Mouse (Mus musculus): ENCODE measurements around the gene Pomgnt2. TPM values are rescaled to one million over a fixed set of nuclear protein-coding genes. Genes with fewer than 3 reads are reported as not detected.
A peak's percentile ranks its signal among the peaks of the same experiment; 100 is the strongest.

The Pomgnt2 gene
- total RNA-seq, 2 experiments from 2014 or later: 2.0 TPM; not detected in 1

GRCm38 (mm10) chr9:121975321-121975720 is 21.6 kb downstream of the Pomgnt2 start:
- ATAC-seq (replicated peaks; ENCODE audit: low FRiP score, poor library complexity, severe bottlenecking): no peak

GRCm38 (mm10) chr9:121974141-121974986 is 22.5 kb downstream of the Pomgnt2 start:
- no peak for ATAC-seq (replicated peaks; ENCODE audit: low FRiP score, poor library complexity, severe bottlenecking)

DNA sequence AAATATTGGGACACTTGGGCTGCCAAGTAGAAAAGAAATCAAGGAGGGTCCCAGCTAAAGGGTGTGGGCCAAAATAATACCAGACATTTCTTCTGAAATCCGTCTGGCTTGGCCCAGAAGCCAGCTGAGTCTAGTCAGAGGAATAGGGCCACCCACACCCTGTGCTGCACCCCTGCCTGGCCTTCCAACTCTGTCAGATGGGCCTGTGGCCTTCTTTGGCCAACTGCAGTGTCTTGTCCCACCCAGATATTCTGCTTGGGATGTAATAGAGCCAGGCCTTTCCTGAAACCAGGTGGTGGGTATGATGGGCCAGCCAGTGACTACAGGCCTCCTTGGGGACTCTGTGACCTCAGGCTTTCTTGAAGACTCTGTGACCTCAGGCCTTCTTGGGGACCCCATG is 23.7 kb downstream of the Pomgnt2 start:
- no peak for ATAC-seq (replicated peaks; ENCODE audit: low FRiP score, poor library complexity, severe bottlenecking)

DNA sequence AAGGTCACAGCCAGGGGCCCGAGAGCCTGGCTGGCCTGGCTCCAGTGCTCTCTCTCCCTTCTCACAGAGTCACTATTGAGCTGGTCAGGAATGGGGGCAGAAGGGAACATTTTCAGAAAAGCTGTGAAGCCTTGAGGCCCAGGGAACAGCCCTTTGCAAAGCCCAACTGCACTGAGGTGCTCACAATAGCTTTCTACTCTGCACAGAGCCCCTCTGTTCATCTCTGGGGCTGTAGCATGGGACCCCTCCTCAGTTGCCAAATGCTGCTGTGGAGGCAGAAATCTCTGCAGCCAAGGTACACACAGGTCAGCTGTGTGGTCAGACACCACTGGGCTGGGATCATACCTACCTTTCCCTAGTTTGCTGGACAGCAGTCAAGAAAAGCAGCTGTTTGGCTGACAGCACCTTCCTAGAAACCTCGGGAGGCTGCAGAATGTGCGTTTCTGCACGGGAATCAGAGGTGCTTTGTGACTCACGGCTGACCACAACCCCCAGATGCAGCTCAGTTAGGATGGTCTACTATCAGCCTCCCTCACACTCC is 27.0 kb downstream of the Pomgnt2 start:
- no peak for ATAC-seq (replicated peaks; ENCODE audit: low FRiP score, poor library complexity, severe bottlenecking)

- ATAC-seq (replicated peaks; ENCODE audit: low FRiP score, poor library complexity, severe bottlenecking): no peak
Measured at GRCm38 (mm10) chr9:121968258-121968657, 28.7 kb downstream of the Pomgnt2 start.

DNA sequence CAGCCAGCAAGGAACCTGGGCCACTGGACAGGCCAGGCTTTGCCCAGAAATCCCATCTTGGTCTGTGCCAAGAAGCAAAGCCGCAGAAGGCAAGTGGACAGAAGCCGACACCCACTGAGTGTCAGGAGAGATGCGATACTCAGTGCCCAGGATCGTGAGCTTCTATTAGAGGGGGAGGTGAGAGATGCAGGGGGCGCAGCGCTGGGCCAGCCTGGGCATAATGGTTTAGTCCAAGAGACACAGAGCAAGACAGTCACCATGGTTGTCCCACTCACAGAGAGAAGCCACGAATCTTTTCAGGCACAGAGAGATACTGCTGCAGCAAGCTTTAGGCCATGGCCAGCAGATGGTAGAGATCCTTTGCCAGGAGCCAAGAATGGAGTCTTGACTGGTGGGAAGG is 32.0 kb downstream of the Pomgnt2 start:
- no peak for ATAC-seq (replicated peaks; ENCODE audit: low FRiP score, poor library complexity, severe bottlenecking)

DNA sequence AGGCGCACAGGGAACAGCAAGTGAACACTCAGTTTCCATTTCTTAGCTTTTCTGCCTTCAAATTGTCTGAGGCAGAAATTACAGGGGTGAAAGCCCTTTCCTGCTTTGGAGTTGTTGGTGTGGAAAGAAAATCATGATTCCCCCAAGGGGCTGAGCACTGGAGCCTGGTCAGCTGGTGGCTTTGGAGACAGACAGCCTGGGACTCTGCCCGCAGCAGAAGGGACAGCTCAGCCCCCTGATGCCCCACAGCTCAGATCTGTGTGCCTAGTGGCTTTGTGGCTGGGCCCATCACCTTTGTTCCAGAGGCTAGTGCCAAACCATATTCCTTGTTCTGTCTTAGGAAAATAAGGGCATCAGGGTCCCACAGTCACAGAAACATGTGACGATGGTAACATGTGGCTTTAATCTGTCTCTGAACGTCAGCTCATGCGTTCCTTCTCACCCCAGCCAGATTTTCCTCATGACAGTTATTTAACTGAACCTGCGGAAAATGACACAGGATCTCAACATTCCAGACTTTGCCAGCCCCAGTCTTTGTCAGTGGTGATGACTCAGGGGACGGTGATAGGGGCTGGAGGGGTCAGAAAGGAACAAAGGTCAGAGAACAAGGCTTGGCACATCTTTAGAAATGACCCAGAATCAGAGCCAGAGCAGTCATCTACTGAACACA is 36.8 kb downstream of the Pomgnt2 start:
- no peak for ATAC-seq (replicated peaks; ENCODE audit: low FRiP score, poor library complexity, severe bottlenecking)

- ATAC-seq (replicated peaks; ENCODE audit: low FRiP score, poor library complexity, severe bottlenecking): no peak
Measured at GRCm38 (mm10) chr9:121952596-121952995, 44.3 kb downstream of the Pomgnt2 start.

DNA sequence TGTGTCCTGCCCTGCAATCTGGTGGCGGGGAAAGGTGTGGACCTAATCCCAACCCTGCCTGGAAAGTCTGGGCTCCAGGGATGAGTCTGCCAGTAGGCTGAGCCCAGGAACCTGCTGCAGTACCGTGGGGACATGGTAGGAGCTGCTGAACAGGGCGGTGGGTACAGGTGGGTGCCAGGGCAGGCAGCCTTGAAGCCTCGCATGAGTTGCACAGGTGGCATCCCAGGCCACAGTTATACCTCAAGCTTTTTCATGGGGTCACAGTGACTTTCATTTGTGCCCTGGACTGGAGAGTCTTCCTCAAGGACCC is 45.8 kb downstream of the Pomgnt2 start:
- 0 out of 2 replicates have a peak, but pooled peaks have one; percentile 11 for ATAC-seq (replicated peaks; ENCODE audit: low FRiP score, poor library complexity, severe bottlenecking)

DNA sequence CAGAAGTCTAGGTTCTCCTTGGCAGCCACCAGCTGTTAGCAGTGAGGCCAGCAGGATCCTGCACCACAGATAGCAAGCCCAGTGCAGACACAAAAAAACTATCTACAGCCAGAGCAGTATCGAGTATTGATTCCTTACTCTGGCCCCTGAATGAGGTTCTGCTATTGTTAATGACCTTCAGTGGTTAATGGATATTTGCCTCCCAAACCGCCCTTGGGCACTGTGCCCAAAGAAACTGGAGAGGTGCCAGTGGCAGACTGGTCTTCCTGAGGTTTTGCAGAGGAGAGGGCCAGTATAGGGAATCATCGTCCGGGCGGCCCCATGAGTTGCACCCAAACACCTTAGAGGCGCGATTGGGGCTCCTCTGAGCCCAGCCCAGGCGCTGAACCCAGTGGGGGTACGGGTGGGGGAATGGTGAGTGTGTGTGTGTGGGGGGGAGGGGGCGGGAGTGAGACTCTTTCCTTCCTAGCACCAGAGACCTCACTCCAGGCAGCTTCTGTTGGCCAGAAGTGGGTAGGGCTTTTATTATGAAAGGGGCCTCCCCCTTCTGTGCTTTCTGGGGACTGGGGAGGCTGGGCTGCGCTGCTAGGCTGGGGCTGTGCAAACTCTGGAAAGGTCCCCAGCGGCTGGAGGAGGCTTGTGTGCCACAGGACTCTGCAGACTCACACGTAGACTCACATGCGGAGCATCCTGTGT is 46.3 kb downstream of the Pomgnt2 start, which contains the start of gene Fam198a:
Fam198a (plus strand) TSS at position 571 of the 696 bp plus-strand sequence.
- ATAC-seq (replicated peaks; ENCODE audit: low FRiP score, poor library complexity, severe bottlenecking): no peak

DNA sequence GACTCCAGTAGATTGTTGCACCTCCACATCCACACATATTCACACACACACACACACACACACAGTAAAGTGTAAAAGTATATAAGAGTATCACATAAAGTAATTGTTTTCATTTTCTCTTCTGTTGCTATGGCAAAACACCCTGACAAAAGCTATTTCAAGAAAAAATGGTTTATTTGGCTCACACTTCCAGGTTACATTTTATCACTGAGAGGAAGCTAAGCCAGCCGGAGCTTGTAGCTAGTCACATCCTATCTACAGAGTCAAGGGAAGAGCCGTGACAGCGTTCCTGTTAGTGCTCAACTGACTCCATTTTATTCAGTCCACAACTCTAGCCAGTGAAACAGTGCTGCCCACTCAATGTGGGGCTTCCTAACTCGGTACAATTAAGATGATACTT is 48.5 kb downstream of the Pomgnt2 start:
- ATAC-seq (replicated peaks; ENCODE audit: low FRiP score, poor library complexity, severe bottlenecking): no peak

- ATAC-seq (replicated peaks; ENCODE audit: low FRiP score, poor library complexity, severe bottlenecking): no peak
Measured at GRCm38 (mm10) chr9:121947784-121948183, 49.1 kb downstream of the Pomgnt2 start.

DNA sequence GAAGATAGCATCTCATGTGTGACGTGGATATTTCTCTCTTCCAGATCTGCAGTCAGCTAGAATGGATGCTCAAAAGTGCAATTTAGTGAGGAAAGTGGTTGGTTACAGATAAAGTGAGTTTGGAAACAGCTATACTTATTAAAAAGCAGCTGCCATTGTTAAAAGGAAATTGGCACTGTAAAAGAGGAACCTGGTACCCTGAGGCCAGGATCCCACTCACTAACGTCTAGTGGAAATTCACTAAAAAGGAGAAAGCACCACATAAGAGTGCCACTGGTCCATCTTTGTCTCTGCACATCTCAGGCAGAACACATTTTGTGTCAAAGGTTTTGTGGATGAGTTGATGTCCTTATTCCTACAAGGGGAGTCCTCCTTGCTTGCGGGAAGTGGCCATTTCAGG is 53.3 kb downstream of the Pomgnt2 start:
- no peak for ATAC-seq (replicated peaks; ENCODE audit: low FRiP score, poor library complexity, severe bottlenecking)

DNA sequence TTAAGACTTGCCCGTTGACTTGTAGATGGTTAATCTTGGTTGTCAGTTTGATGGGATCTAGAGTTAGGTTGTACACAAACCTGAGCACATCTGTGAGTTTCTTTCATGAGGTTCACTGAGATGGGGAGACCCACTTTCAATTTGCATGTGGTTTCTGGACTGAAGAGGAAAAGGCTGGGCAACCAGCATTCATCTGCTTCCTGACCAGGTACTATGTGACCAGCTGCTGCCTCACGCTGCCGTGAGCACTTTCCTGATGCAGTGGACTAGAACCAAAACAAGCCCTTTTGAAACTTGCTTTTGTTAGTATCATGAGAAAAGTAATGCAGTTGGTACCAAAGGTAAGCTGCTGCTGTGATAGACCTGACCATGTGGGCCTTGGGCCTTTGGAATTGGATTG is 53.9 kb downstream of the Pomgnt2 start:
- ATAC-seq (replicated peaks; ENCODE audit: low FRiP score, poor library complexity, severe bottlenecking): no peak

- no peak for ATAC-seq (replicated peaks; ENCODE audit: low FRiP score, poor library complexity, severe bottlenecking)
Measured at GRCm38 (mm10) chr9:121937944-121938355, 59.0 kb downstream of the Pomgnt2 start.

DNA sequence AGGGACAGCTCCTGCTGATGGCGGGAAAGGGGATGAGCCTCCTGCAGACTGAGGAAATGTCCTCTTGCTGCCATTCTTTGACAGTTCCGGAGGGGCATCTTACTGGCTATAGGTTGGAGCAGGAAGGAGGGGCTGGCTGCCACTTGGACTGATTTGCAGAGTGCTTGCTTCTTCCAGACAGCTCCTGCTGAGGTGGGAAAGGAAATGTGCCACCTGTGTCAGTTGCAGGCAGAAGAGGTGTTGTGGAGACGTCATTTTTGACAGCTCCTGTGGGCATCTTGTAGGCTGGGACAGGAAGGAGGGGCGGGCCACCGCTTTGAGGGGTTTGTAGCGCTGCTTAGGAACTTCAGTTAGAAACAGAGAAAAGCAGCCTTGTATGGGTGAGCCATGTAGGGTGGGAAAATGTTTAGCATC is 59.5 kb downstream of the Pomgnt2 start:
- ATAC-seq (replicated peaks; ENCODE audit: low FRiP score, poor library complexity, severe bottlenecking): no peak

GRCm38 (mm10) chr9:121936952-121937351 is 60.0 kb downstream of the Pomgnt2 start:
- no peak for ATAC-seq (replicated peaks; ENCODE audit: low FRiP score, poor library complexity, severe bottlenecking)

DNA sequence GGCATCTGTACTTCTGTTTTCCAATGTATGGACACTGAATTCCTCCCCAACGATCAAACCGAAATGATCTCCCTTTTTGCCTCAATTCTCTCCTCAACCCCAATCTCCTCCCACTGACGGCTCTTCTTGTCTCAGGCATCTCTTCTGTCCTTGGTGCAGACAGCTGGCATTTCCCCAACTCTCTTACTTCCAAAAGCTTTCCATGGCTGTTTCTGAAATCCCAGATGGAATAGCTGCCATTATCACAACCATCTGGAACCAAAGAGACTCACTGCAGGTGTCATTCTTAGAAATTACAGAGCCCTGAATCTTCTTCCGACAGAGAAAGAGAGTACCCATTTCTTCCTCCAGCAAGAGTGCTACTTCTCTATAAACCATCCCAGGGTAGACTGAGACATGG is 62.1 kb downstream of the Pomgnt2 start:
- ATAC-seq (replicated peaks; ENCODE audit: low FRiP score, poor library complexity, severe bottlenecking): no peak

Measured in erythroblast, adult 5-6 weeks (primary cell).